Mouse (Mus musculus) CH12.LX (cell line): ENCODE data around the gene Duoxa1. TPM values are rescaled to one million over a fixed set of nuclear protein-coding genes. Genes with fewer than 3 reads are reported as not detected.

Source experiments
- DNase-seq: peaks from one replicate; pipeline ENCODE4 v3.0.0-alpha.2; 2013; ENCODE audit errors: extremely low read depth
- H3K27ac ChIP-seq: 2 replicates; pipeline ENCODE4 v1.5.1; 2012; ENCODE audit warnings: low read depth, mild to moderate bottlenecking, control low read depth, moderate library complexity; ENCODE audit not compliant: insufficient read depth
- H3K27me3 ChIP-seq: replicated peaks from 2 replicates; pipeline ENCODE3; 2012; ENCODE audit warnings: inconsistent platforms
- H3K36me3 ChIP-seq, 2 experiments: replicated peaks in 1 of 2; 2 replicates each; pipeline versions ENCODE3 to v1.6.1; 2012; ENCODE audit warnings: inconsistent platforms in 1 of 2, low read length in 1 of 2, mild to moderate bottlenecking in 1 of 2, mixed read lengths in 1 of 2, moderate library complexity in 1 of 2; ENCODE audit not compliant: control insufficient read depth in 1 of 2, insufficient read depth in 1 of 2
- H3K4me1 ChIP-seq, 2 experiments: 2 replicates each; pipeline ENCODE4 v1.6.1; 2012; ENCODE audit warnings: inconsistent platforms in 1 of 2, moderate library complexity in 1 of 2; ENCODE audit not compliant: insufficient read depth in 2 of 2, control insufficient read depth in 1 of 2
- H3K4me2 ChIP-seq: 2 replicates; pipeline ENCODE4 v1.6.1; 2012; ENCODE audit warnings: low read depth, mild to moderate bottlenecking, control low read depth; ENCODE audit not compliant: poor library complexity, insufficient read depth, severe bottlenecking
- H3K4me3 ChIP-seq, 3 experiments: fragments of 150-350 bp in 1 of 3; sonication (generic) in 1 of 3; replicated peaks in 1 of 3; 2 replicates each; pipeline versions ENCODE3 to v1.5.1; 2011 to 2012; ENCODE audit warnings: low read depth in 2 of 3, low read length in 2 of 3, mild to moderate bottlenecking in 2 of 3, moderate library complexity in 2 of 3, control low read depth in 1 of 3, improper control_type of control experiment in 1 of 3, inconsistent platforms in 1 of 3, mixed read lengths in 1 of 3; ENCODE audit not compliant: poor library complexity in 1 of 3
- H3K79me2 ChIP-seq: replicated peaks from 2 replicates; pipeline ENCODE4 v1.6.1; 2012; ENCODE audit warnings: mild to moderate bottlenecking, moderate library complexity; ENCODE audit not compliant: control insufficient read depth, poor library complexity, insufficient read depth, severe bottlenecking; ENCODE audit errors: extremely low read depth
- H3K9ac ChIP-seq: 2 replicates; pipeline ENCODE4 v1.6.1; 2012; ENCODE audit warnings: low read depth, mild to moderate bottlenecking, control low read depth, moderate library complexity; ENCODE audit not compliant: insufficient read depth
- H3K9me3 ChIP-seq: replicated peaks from 2 replicates; pipeline ENCODE3; 2012; ENCODE audit warnings: low read length, inconsistent platforms, mixed read lengths
- BHLHE40 ChIP-seq: IDR thresholded peaks from 2 replicates; pipeline ENCODE4 v1.6.1; 2011; ENCODE audit warnings: mild to moderate bottlenecking, low read depth, low read length, improper control_type of control experiment
- CHD1 ChIP-seq: IDR thresholded peaks from 2 replicates; pipeline ENCODE4 v1.6.1; 2012; ENCODE audit warnings: low read depth, low read length, improper control_type of control experiment, inconsistent platforms
- E2F4 ChIP-seq: IDR thresholded peaks from 2 replicates; pipeline ENCODE4 v1.6.1; 2011; ENCODE audit warnings: low read depth, low read length, improper control_type of control experiment; ENCODE audit not compliant: insufficient replicate concordance
- ELF1 ChIP-seq: IDR thresholded peaks from 2 replicates; pipeline ENCODE4 v1.6.1; 2014; ENCODE audit warnings: low read depth, mild to moderate bottlenecking, inconsistent platforms, low read length, improper control_type of control experiment
- ETS1 ChIP-seq: conservative IDR thresholded peaks from 2 replicates; pipeline ENCODE4 v1.6.1; 2012; ENCODE audit warnings: low read depth, mild to moderate bottlenecking, inconsistent platforms, low read length, improper control_type of control experiment, moderate library complexity
- HCFC1 ChIP-seq: IDR thresholded peaks from 2 replicates; pipeline ENCODE4 v1.6.1; 2012; ENCODE audit warnings: low read depth, mild to moderate bottlenecking, inconsistent platforms, low read length, improper control_type of control experiment
- IRF4 ChIP-seq: IDR thresholded peaks from 2 replicates; pipeline ENCODE4 v1.6.1; 2014; ENCODE audit warnings: low read depth, mild to moderate bottlenecking, inconsistent platforms, low read length, improper control_type of control experiment
- KAT2A ChIP-seq: IDR thresholded peaks from 2 replicates; pipeline ENCODE4 v1.6.1; 2012; ENCODE audit warnings: low read length, improper control_type of control experiment, inconsistent platforms; ENCODE audit not compliant: insufficient replicate concordance
- MAX ChIP-seq: IDR thresholded peaks from 2 replicates; pipeline ENCODE4 v1.6.1; 2011; ENCODE audit warnings: low read length, improper control_type of control experiment
- MEF2A ChIP-seq: IDR thresholded peaks from 2 replicates; pipeline ENCODE4 v1.6.1; 2014; ENCODE audit warnings: low read depth, mild to moderate bottlenecking, inconsistent platforms, low read length, improper control_type of control experiment, borderline replicate concordance
- MXI1 ChIP-seq: IDR thresholded peaks from 2 replicates; pipeline ENCODE4 v1.6.1; 2011; ENCODE audit warnings: mild to moderate bottlenecking, low read depth, low read length, improper control_type of control experiment
- MYC ChIP-seq: IDR thresholded peaks from 2 replicates; pipeline ENCODE4 v1.6.1; 2011; ENCODE audit warnings: low read depth, mild to moderate bottlenecking, improper control_type of control experiment, low read length
- NELFE ChIP-seq: IDR thresholded peaks from 2 replicates; pipeline ENCODE4 v1.6.1; 2011; ENCODE audit warnings: low read depth, low read length, improper control_type of control experiment
- PAX5 ChIP-seq: IDR thresholded peaks from 2 replicates; pipeline ENCODE4 v1.6.1; 2012; ENCODE audit warnings: low read length, inconsistent platforms, mixed read lengths
- POLR2A ChIP-seq: IDR thresholded peaks from 2 replicates; pipeline ENCODE4 v1.6.1; 2011; ENCODE audit warnings: low read depth, mild to moderate bottlenecking, improper control_type of control experiment, low read length
- POLR2AphosphoS2 ChIP-seq: IDR thresholded peaks from 2 replicates; pipeline ENCODE4 v1.6.1; 2011; ENCODE audit warnings: low read depth, low read length, improper control_type of control experiment
- RAD21 ChIP-seq: IDR thresholded peaks from 2 replicates; pipeline ENCODE4 v1.6.1; 2011; ENCODE audit warnings: low read depth, mild to moderate bottlenecking, low read length, improper control_type of control experiment, moderate library complexity
- SIN3A ChIP-seq: IDR thresholded peaks from 2 replicates; pipeline ENCODE4 v1.6.1; 2012; ENCODE audit warnings: low read length, improper control_type of control experiment, inconsistent platforms
- TBP ChIP-seq: conservative IDR thresholded peaks from 2 replicates; pipeline ENCODE4 v1.6.1; 2011; ENCODE audit warnings: low read depth, low read length, improper control_type of control experiment
- TCF12 ChIP-seq: IDR thresholded peaks from 2 replicates; pipeline ENCODE4 v1.6.1; 2014; ENCODE audit warnings: low read depth, mild to moderate bottlenecking, inconsistent platforms, low read length, improper control_type of control experiment
- UBTF ChIP-seq: IDR thresholded peaks from 2 replicates; pipeline ENCODE4 v1.6.1; 2012; ENCODE audit warnings: low read depth, mild to moderate bottlenecking, inconsistent platforms, low read length, improper control_type of control experiment, moderate library complexity
- ZC3H11A ChIP-seq: IDR thresholded peaks from 2 replicates; pipeline ENCODE4 v1.6.1; 2012; ENCODE audit warnings: low read depth, mild to moderate bottlenecking, inconsistent platforms, low read length, improper control_type of control experiment
- ZKSCAN1 ChIP-seq: IDR thresholded peaks from 2 replicates; pipeline ENCODE4 v1.6.1; 2012; ENCODE audit warnings: low read depth, inconsistent platforms, low read length, improper control_type of control experiment, borderline replicate concordance
- ZMIZ1 ChIP-seq: IDR thresholded peaks from 2 replicates; pipeline ENCODE4 v1.6.1; 2012; ENCODE audit warnings: low read depth, mild to moderate bottlenecking, inconsistent platforms, low read length, improper control_type of control experiment
- dilution Hi-C: fragments of 300-500 bp; cut with MboI; formaldehyde crosslinking; loops from 2 replicates; pipeline ENCODE4 v1.14.3; 2020; ENCODE audit warnings: low sequenced_read_pairs; ENCODE audit not compliant: extremely low pct_unique_long_range_greater_than_20kb, extremely low pct_ligation_motif_present
- in situ Hi-C: fragments of 300-500 bp; cut with MboI; formaldehyde crosslinking; loops from 3 replicates; pipeline ENCODE4 v1.14.3; 2019; ENCODE audit warnings: low sequenced_read_pairs, low pct_ligation_motif_present, low pct_unique_long_range_greater_than_20kb, mixed read lengths
- polyA plus RNA-seq: library from polyadenylated mRNA; unstranded; fragments of >175 nt; gene quantifications from 2 replicates; pipeline ENCODE4 v1.2.1, GENCODE M21; 2012; ENCODE audit warnings: low read depth; ENCODE audit not compliant: insufficient read length
- total RNA-seq, 2 experiments: library from RNA; depleted of rRNA; stranded (reverse); fragments of 300-350 nt in 1 of 2; fragments of >200 nt in 1 of 2; gene quantifications; 2 replicates each; pipeline ENCODE4 v1.2.3; 2012 to 2014

Duoxa1 gene
- total and polyA plus RNA-seq, 3 experiments = not detected

GRCm38 (mm10) chr2:122361868-122362621 lies 48.5 kb upstream of the Duoxa1 start:
- H3K27ac ChIP-seq = no peak overlapping the region
- peaks cover 3% of the 10 kb centered on the region for H3K9me3 ChIP-seq
- no peak for TF ChIP-seq ETS1
- TF ChIP-seq MAX = no peak
- no peak for TF ChIP-seq BHLHE40
- no peak for TF ChIP-seq ZKSCAN1
- no peak for TF ChIP-seq RAD21
- TF ChIP-seq UBTF = no peak
- no peak for TF ChIP-seq CHD1
- TF ChIP-seq KAT2A = no peak
- no peak for TF ChIP-seq POLR2A
- no peak for TF ChIP-seq ZMIZ1
- no peak for TF ChIP-seq PAX5
- no peak for TF ChIP-seq ZC3H11A
- TF ChIP-seq SIN3A = no peak
- no peak for TF ChIP-seq MEF2A
- no peak for TF ChIP-seq TBP
- no peak for TF ChIP-seq ELF1
- TF ChIP-seq, all 38 proteins: peak for 0
- no peak for DNase-seq
- no peak overlapping the region for H3K4me3 ChIP-seq
- no peak overlapping the region for H3K9ac ChIP-seq
- peaks cover 6 to 21% of the 10 kb centered on the region in 2 experiments for H3K4me1 ChIP-seq
- H3K36me3 ChIP-seq = no peaks in the 10 kb centered on the region
- H3K27me3 ChIP-seq = no peaks in the 10 kb centered on the region
- H3K4me2 ChIP-seq = no peak overlapping the region
- dilution Hi-C loops = no loop called here
- no peaks in the 10 kb centered on the region for H3K79me2 ChIP-seq
- in situ Hi-C loops = no loop called here

GRCm38 (mm10) chr2:122361181-122361580 lies 47.7 kb upstream of the Duoxa1 start:
- Histone ChIP-seq H3K27me3 (no peaks in the 10 kb centered on the region), H3K4me1 (peaks cover 6 to 21% of the 10 kb centered on the region in 2 experiments), H3K4me2 (peak overlapping the region; percentile 31), H3K27ac (no peak overlapping the region), H3K9me3 (peaks cover 3% of the 10 kb centered on the region), H3K36me3 (no peaks in the 10 kb centered on the region), H3K9ac (no peak overlapping the region), H3K4me3 (no peak overlapping the region), H3K79me2 (no peaks in the 10 kb centered on the region)
- TF ChIP-seq MEF2A = no peak
- TF ChIP-seq E2F4 = no peak
- TF ChIP-seq MYC = no peak
- no peak for TF ChIP-seq POLR2AphosphoS2
- TF ChIP-seq SIN3A = no peak
- no peak for TF ChIP-seq TBP
- no peak for TF ChIP-seq POLR2A
- TF ChIP-seq MXI1 = no peak
- no peak for TF ChIP-seq UBTF
- no peak for TF ChIP-seq BHLHE40
- no peak for TF ChIP-seq TCF12
- no peak for TF ChIP-seq PAX5
- no peak for TF ChIP-seq HCFC1
- TF ChIP-seq NELFE = no peak
- TF ChIP-seq IRF4 = no peak
- DNase-seq = no peak
- in situ Hi-C loops (no loop called here), dilution Hi-C loops (no loop called here)
